Mouse (Mus musculus) heart, adult 2 months (tissue): ENCODE data around the gene Grin2a.

ENCODE experiments used
- CTCF ChIP-seq: fragments of 200-600 bp; IDR thresholded peaks from 2 replicates; pipeline ENCODE4 v1.8.1; 2022; ENCODE audit warnings: antibody characterized with exemption, mild to moderate bottlenecking, moderate library complexity
- EP300 ChIP-seq: fragments of 200-500 bp; IDR thresholded peaks from 2 replicates; pipeline ENCODE4 v1.6.1; 2011; ENCODE audit warnings: low read depth, low read length, control low read depth; ENCODE audit not compliant: insufficient read depth
- POLR2A ChIP-seq: fragments of 200-500 bp; IDR thresholded peaks from 2 replicates; pipeline ENCODE4 v1.6.1; 2011; ENCODE audit warnings: mild to moderate bottlenecking, low read depth, low read length, control low read depth; ENCODE audit not compliant: insufficient read depth

DNA sequence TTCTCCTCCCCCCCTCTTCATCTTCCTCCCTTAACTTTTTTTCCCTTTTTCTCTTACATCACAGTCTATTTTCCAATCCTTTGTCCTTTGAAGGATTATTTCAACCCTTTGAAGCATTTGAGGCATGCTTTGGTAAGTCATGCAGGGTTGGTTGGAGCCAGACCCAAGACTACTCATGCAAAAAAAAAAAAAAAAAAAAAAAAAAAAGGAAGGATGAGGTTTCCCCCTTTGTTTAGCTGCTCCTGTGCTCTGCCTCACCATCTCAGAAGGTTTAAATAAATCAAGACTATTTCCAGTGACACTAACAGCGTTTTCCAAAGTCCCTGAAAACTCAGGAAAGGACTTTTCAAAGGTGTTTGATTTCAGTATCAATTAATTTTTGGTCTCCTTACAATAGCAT is 423.6 kb downstream of the Grin2a start:
- no peak for TF ChIP-seq CTCF
- TF ChIP-seq EP300: no peak
- no peak for TF ChIP-seq POLR2A
